Mouse (Mus musculus) splenic B cell, adult 2 months (primary cell): ENCODE results near the gene Tmem238.

Source experiments
- DNase-seq: peaks from one replicate; pipeline ENCODE4 v3.0.0-alpha.2; 2011; ENCODE audit warnings: low read depth, low spot score
- H3K27me3 ChIP-seq: 2 replicates; pipeline ENCODE4 v1.6.1; 2012; ENCODE audit warnings: mild to moderate bottlenecking, low read length, moderate library complexity, mixed read lengths; ENCODE audit not compliant: control insufficient read depth, poor library complexity, insufficient read depth, severe bottlenecking
- H3K36me3 ChIP-seq: 2 replicates; pipeline ENCODE4 v1.6.1; 2012; ENCODE audit warnings: mild to moderate bottlenecking, low read length, moderate library complexity, mixed read lengths; ENCODE audit not compliant: control insufficient read depth, poor library complexity, insufficient read depth, severe bottlenecking

Tmem238 gene

DNA sequence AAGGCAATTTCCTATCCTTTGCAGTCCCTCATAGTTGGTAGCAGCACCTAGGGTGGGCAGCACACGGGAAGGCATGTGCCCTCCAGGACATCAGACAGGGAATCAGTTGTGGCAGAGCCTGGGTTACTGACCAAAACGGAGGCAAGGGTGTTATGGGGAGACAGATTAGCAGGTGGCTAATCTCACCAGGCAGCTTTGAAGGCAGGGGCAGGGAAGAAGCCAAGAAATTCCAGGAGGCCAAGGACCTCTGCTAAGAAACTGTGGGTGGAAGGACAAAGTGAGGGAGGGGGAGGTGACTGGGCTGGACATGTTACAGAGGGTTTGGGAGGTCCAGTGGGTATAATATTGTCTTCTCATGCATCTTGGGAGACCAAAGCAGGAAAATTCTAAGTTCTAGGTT lies 46.1 kb downstream of the Tmem238 start:
- Histone ChIP-seq H3K36me3 (no peaks in the 10 kb centered on the region; the same call in 1 of the 2 replicates), H3K27me3 (no peaks in the 10 kb centered on the region)
- no peak for DNase-seq

GRCm38 (mm10) chr7:4742482-4742819 lies 47.0 kb downstream of the Tmem238 start:
- H3K27me3 ChIP-seq, result no peaks in the 10 kb centered on the region
- DNase-seq, result no peak
- no peaks in the 10 kb centered on the region; the same call in 1 of the 2 replicates for H3K36me3 ChIP-seq

DNA sequence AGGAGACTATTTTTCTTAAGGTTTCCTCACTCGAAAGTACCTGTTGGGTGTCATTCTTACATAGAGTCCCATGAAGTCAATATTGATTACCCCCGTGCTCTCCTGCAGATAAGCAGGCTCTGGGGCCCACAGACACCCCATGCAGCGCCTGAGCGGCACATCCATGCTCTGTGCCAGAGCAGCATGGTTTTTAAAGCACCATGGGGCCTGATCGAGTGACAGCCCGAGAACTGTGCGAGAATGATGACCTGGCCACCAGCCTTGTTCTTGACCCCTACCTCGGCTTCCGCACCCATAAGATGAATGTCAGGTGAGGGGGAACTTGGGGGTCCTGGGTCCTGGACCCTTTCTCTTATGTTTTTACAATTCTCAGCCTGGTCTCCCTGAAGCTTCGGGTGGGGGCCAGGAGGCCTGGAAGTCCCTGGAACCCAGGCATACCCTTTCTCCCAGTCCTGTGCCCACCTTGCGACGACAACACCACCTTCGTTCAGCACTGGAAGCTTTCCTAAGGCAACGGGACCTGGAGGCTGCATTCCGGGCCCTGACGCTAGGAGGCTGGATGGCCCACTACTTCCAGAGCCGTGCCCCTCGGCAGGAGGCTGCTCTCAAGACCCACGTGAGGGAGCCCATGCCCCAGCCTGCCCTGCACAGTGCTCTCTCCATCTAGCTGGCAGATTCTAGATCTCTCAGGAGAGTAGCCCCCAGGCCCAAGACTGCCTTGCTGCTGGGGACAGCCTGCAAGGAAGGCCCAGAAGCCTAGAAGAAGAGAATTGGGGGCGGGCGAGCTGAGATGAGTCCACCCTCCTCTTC lies 47.6 kb downstream of the Tmem238 start:
- Histone ChIP-seq H3K27me3 (no peaks in the 10 kb centered on the region), H3K36me3 (no peaks in the 10 kb centered on the region; the same call in 1 of the 2 replicates)
- DNase-seq, result no peak

DNA sequence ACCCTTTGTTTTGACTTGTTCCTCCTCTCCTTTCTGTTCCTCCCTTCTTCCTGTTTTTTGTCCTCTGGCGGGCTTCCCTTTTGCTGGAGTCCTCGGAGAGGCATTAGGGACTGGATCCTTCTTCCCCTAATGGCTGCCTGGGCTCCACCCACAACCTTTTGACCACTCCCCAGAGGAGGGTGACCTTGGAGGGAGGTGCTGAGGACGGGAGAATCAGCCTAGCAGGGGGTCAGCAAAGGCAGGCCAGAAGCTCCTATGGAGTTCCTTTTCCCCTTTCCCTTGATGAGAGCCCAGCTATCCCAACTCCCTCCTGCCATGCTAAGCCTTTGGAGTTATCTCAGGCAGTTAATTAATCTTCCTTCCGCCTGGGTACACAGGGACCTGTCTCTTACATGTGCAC lies 48.3 kb downstream of the Tmem238 start:
- no peaks in the 10 kb centered on the region; the same call in 1 of the 2 replicates for H3K36me3 ChIP-seq
- no peaks in the 10 kb centered on the region for H3K27me3 ChIP-seq
- peak; percentile 22 for DNase-seq

DNA sequence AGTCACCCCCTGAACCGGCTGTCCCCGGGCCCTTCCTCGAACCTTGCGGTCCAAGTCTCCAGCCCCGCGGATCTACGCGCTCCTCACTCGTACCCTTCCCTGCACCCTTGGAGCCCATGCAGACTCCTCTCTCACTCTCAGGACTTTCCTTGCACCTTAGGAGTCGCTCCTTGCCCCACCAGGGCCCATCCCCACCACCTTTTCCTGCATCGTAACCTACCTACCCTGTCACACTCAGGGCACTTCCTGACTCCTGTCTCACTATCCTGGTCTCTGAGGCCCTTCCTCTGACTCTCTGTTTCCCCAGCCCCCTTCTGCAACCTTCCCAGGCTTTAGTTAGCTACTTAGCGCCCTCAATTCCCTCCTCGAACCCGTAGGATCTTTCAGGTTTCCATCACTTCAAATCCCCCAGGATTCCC lies 49.1 kb downstream of the Tmem238 start:
- no peak for DNase-seq
- Histone ChIP-seq H3K27me3 (no peaks in the 10 kb centered on the region), H3K36me3 (no peaks in the 10 kb centered on the region; the same call in 1 of the 2 replicates)

GRCm38 (mm10) chr7:4739544-4740275 lies 49.7 kb downstream of the Tmem238 start, which contains the start of gene Kmt5c:
Kmt5c (plus strand) TSS chr7:4740115.
- no peaks in the 10 kb centered on the region; the same call in 1 of the 2 replicates for H3K36me3 ChIP-seq
- DNase-seq, result peak; percentile 100

DNA sequence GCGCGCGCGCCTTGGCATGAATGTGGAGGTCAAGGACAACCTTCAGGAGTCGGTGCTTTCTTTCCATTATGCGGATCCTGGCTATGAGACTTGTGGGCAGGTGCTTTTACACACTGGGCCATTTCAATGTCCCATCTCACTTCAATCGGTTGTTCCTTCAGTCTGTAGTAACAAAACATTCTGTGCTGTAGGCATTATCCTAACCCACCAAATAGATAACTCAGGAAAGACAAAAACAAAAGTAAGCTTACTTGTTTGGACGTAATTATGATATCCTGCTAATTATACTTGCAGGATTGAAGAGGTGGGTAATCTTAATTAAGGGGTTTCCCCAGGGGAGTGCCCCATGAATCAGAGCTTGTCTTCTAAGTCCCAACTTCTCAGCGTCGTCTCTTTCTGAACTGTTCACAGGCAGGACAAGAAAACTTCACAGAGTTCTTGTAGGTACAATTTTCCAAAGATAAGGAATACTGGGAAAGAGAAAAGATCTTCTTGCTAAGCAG lies 50.4 kb downstream of the Tmem238 start:
- no peak for DNase-seq
- Histone ChIP-seq H3K36me3 (no peaks in the 10 kb centered on the region; the same call in 1 of the 2 replicates), H3K27me3 (no peaks in the 10 kb centered on the region)

More at GRCm38 (mm10) chr7:4739544-4740275, 49.7 kb downstream of the Tmem238 start, which contains the start of gene Kmt5c:
- H3K27me3 ChIP-seq, result no peaks in the 10 kb centered on the region
